Mouse (Mus musculus) heart, adult 2 months (tissue): ENCODE data around the gene Lrrc46.

ENCODE experiments used
- CTCF ChIP-seq: fragments of 200-600 bp; IDR thresholded peaks from 2 replicates; pipeline ENCODE4 v1.8.1; 2022; ENCODE audit warnings: antibody characterized with exemption, mild to moderate bottlenecking, moderate library complexity
- EP300 ChIP-seq: fragments of 200-500 bp; IDR thresholded peaks from 2 replicates; pipeline ENCODE4 v1.6.1; 2011; ENCODE audit warnings: low read depth, low read length, control low read depth; ENCODE audit not compliant: insufficient read depth
- POLR2A ChIP-seq: fragments of 200-500 bp; IDR thresholded peaks from 2 replicates; pipeline ENCODE4 v1.6.1; 2011; ENCODE audit warnings: mild to moderate bottlenecking, low read depth, low read length, control low read depth; ENCODE audit not compliant: insufficient read depth

DNA sequence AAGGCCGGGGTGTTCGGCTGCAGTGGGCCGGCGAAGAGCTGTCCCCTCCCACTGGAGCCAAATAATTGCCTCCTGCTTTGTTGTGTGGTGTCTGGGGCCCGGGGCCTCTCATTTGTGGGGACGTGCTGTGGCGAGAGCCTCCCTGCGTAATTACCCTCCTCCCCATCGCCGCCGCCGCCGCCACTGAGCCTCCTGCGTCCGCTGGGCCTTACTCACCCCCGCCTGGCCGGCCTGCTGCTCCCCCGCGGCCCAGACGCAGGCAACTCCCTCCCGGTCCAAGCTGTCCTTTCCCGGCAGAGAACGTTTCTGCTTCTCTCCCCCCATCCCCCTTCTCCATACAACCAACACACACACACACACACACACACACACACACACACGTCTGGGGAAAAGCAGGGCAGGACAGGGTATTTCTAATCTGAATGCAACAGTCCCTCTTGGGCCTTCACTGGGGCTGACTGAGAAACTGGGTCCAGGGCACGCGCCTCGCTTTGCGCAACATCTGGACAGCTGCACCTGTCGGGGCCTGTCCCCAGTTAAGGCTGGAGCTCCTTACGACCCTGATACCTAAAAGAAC, 43.7 kb downstream of the Lrrc46 start:
- TF ChIP-seq EP300 (no peak), CTCF (no peak), POLR2A (no peak)
